Mouse (Mus musculus) olfactory bulb, adult 2 months (tissue): Measurements from ENCODE around the gene Tgoln1. TPM values are rescaled to one million over a fixed set of nuclear protein-coding genes. Genes with fewer than 3 reads are reported as not detected.

Experiments used
- H3K27ac ChIP-seq: fragments of 200-500 bp; 2 replicates; pipeline ENCODE4 v1.5.1; 2012; ENCODE audit warnings: low read depth, low read length; ENCODE audit not compliant: insufficient read depth
- H3K4me1 ChIP-seq: fragments of 200-500 bp; 2 replicates; pipeline ENCODE4 v1.6.1; 2012; ENCODE audit warnings: low read length; ENCODE audit not compliant: control insufficient read depth, insufficient read depth
- H3K4me3 ChIP-seq: fragments of 200-500 bp; 2 replicates; pipeline ENCODE4 v1.5.1; 2012; ENCODE audit warnings: mild to moderate bottlenecking, low read depth, low read length, moderate library complexity; ENCODE audit not compliant: insufficient read depth
- CTCF ChIP-seq: fragments of 200-500 bp; IDR thresholded peaks from 2 replicates; pipeline ENCODE4 v1.5.1; 2012; ENCODE audit warnings: low read depth, mild to moderate bottlenecking, low read length, moderate library complexity; ENCODE audit not compliant: insufficient read depth
- POLR2A ChIP-seq: fragments of 200-500 bp; IDR thresholded peaks from 2 replicates; pipeline ENCODE4 v1.6.1; 2012; ENCODE audit warnings: mild to moderate bottlenecking, low read depth, low read length, moderate library complexity; ENCODE audit not compliant: insufficient read depth
- WGBS: fragments of 180-500 bp; shearing (Covaris S2); methylation state at CpG from one replicate; pipeline ENCODE4 v1.1.7; 2018; 5-methylcytosine and 5-hydroxymethylcytosine counted together
- polyA plus RNA-seq: library from polyadenylated mRNA; stranded (reverse); fragments of >200 nt; gene quantifications from 2 replicates; pipeline ENCODE4 v1.2.4, GENCODE M21; 2012; ENCODE audit warnings: low replicate concordance; ENCODE audit not compliant: missing spikeins, insufficient read depth, insufficient read length

Tgoln1 gene
- polyA plus RNA-seq, 1 experiment = not detected

- WGBS = 63% methylated on average over 7 of the region's 7 CpGs
- TF ChIP-seq POLR2A (no peak), CTCF (no peak)
- H3K4me1 ChIP-seq = peaks cover 18% of the 10 kb centered on the region
These were observed 36.6 kb upstream of the Tgoln1 start for GRCm38 (mm10) chr6:72653419-72653818.

GRCm38 (mm10) chr6:72650338-72650851, 33.6 kb upstream of the Tgoln1 start:
- H3K4me1 ChIP-seq = peaks cover 7% of the 10 kb centered on the region
- TF ChIP-seq CTCF (no peak), POLR2A (no peak)
- H3K4me3 ChIP-seq = no peak overlapping the region
- no peak overlapping the region for H3K27ac ChIP-seq
- WGBS = 55% methylated on average over 10 of the region's 10 CpGs

More at GRCm38 (mm10) chr6:72653419-72653818, 36.6 kb upstream of the Tgoln1 start:
- Histone ChIP-seq H3K27ac (no peak overlapping the region), H3K4me3 (no peak overlapping the region)

DNA sequence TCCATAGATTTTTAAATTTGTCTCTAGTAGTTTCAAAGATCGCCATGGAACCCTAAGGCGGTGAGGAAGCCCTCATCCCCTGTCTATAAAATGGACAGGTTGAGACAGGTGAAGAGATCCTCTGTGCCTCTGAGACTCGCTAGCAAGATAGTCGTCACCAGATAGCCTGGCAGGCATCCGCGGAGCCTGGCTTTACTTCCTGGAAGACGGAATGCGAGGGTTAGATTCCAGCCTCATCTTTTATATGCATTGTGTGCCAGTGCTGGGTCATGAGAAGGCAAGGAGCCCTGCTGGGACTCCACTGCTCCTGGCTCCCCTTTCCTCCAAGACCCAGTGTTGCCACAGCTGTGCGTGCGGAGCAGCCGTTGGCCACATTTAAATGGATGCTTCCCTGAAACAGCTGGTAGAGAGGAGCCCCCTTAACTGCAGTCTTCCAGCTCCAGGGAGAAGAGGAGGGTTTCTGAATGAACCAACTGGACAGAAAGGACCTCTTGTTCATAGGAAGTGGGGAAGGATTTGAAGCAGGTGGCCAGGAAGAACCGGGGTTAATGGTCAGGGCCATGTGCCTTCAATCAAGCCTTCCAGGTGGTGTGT, 31.3 kb upstream of the Tgoln1 start:
- Histone ChIP-seq H3K27ac (no peak overlapping the region), H3K4me1 (peaks cover 3% of the 10 kb centered on the region), H3K4me3 (no peak overlapping the region)
- WGBS = 77% methylated on average over 12 of the region's 12 CpGs
- TF ChIP-seq POLR2A = no peak

DNA sequence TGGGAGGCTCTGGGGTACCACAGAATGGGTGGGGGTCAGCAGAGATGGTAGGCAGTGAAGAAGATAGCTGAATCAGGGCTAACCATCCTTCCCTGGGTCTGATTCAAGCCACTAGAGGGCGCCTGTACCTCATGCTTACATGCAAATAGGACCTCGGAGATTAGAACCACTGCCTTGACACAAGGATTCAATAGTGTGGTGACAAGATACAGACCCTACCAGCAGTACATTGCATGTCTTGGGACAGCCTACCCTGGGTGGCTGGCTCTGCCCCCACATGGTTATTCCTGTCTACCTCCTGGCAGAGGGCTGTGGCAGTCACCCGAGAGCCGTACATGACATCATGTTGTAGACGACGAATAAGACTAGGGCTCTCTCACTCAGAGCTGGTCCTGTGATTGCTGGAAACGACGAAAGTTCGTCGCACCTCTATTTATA, 30.6 kb upstream of the Tgoln1 start:
- H3K4me3 ChIP-seq = no peak overlapping the region
- 42% methylated on average over 10 of the region's 10 CpGs for WGBS
- TF ChIP-seq CTCF (no peak), POLR2A (no peak)

DNA sequence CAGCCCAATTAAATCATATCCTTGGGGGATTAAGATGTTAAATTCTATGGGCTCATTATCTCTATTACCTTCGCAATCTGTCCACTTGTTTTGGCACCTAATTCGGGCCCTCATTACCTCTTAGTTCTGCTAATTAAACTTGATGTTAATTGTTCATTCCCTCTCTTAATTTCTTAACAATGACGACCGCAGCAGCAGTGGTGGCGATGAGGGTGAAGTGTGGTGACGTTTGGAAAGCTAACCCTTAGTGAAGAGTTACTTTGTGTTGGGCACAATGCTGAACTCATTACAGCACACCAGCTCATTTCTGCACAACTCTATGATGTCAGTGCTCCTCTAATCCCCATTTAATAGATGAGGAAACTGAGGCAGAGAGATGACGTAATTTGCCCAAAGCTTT, 28.6 kb upstream of the Tgoln1 start:
- whole genome bisulfite sequencing = 35% methylated on average over 7 of the region's 7 CpGs
- H3K4me3 ChIP-seq = no peak overlapping the region
- no peaks in the 10 kb centered on the region for H3K4me1 ChIP-seq
- no peak overlapping the region for H3K27ac ChIP-seq
- TF ChIP-seq CTCF (no peak), POLR2A (no peak)

More for the DNA sequence above, 30.6 kb upstream of the Tgoln1 start:
- Histone ChIP-seq H3K27ac (no peak overlapping the region), H3K4me1 (peaks cover 3% of the 10 kb centered on the region)

DNA sequence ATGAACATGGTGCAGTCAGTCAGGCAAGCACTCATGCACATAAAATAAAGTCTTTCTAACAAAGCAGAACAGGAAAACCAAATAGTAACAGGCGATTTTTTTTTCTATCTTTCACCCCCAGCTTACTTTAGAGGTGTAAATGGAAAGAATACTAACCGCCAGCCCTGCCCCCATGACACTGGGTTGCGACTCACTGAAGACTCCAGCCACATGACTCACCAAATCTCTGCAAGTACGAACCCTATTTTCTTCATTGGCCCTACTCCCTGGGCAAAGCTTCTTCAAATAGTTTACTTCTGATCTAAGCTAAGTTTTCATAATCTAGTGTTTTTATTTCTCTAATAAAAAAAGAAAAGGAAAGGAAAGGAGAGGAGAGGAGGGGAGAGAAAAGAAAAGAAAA, 27.8 kb upstream of the Tgoln1 start:
- WGBS = 62% methylated on average over 4 of the region's 4 CpGs
- H3K4me3 ChIP-seq = no peak overlapping the region
- no peak overlapping the region for H3K27ac ChIP-seq
- no peak for TF ChIP-seq CTCF
- H3K4me1 ChIP-seq = no peaks in the 10 kb centered on the region

- WGBS = 91% methylated on average over 18 of the region's 18 CpGs
- no peak overlapping the region for H3K4me3 ChIP-seq
- H3K27ac ChIP-seq = no peak overlapping the region
- H3K4me1 ChIP-seq = no peaks in the 10 kb centered on the region
- no peak for TF ChIP-seq CTCF
These were observed 24.6 kb upstream of the Tgoln1 start for GRCm38 (mm10) chr6:72641218-72641954.

DNA sequence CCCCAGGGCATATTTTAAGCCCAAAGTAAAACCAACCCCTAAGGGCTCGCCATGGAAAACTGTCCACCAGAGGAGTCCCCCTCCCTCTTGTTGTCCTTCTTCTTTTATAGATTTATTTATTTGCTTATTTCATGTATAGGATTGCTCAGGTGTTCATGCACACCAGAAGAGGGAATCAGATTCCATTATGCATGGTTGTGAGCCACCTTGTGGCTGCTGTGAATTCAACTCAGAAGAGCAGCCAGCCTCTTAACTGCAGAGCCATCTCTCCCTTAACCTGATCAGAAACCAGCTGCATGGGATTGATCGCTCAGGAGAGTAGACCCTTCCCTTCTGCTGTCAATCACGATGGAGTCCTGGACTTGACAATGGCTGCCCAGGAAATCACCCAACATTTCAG, 20.1 kb upstream of the Tgoln1 start:
- Histone ChIP-seq H3K4me1 (peaks cover 2% of the 10 kb centered on the region), H3K27ac (no peak overlapping the region), H3K4me3 (no peak overlapping the region)
- TF ChIP-seq POLR2A = no peak
- no peak for TF ChIP-seq CTCF
- WGBS = 91% methylated on average over 3 of the region's 3 CpGs

GRCm38 (mm10) chr6:72635760-72636431, 19.1 kb upstream of the Tgoln1 start:
- TF ChIP-seq POLR2A (no peak), CTCF (peak; percentile 68)
- Histone ChIP-seq H3K27ac (no peak overlapping the region), H3K4me3 (no peak overlapping the region), H3K4me1 (peaks cover 2% of the 10 kb centered on the region)
- 47% methylated on average over 12 of the region's 12 CpGs for WGBS
